Mouse (Mus musculus) erythroblast, adult 5-6 weeks (primary cell): ENCODE measurements around the gene Atxn7l1. TPM values are rescaled to one million over a fixed set of nuclear protein-coding genes. Genes with fewer than 3 reads are reported as not detected.

Source experiments
- ATAC-seq: replicated peaks from 2 replicates; pipeline ENCODE4 v1.8.0; 2016; ENCODE audit warnings: moderate number of reproducible peaks, mild to moderate bottlenecking, moderate TSS enrichment, inconsistent platforms; ENCODE audit not compliant: poor library complexity, low FRiP score, severe bottlenecking
- total RNA-seq, 2 experiments: library from RNA; stranded (forward) in 1 of 2; stranded (reverse) in 1 of 2; fragments of 150-400 nt in 1 of 2; fragments of 200-764, 138-1000 nt in 1 of 2; gene quantifications; 2 replicates each; pipeline versions ENCODE4 v1.2.3 to v1.2.4; 2015 to 2017; ENCODE audit warnings: low replicate concordance in 2 of 2

The Atxn7l1 gene
- 179 and 188 TPM in 2 replicates for total RNA-seq (2015; ENCODE audit: low replicate concordance)
- total RNA-seq (2017; ENCODE audit: low replicate concordance) = 105 and 131 TPM in 2 replicates

DNA sequence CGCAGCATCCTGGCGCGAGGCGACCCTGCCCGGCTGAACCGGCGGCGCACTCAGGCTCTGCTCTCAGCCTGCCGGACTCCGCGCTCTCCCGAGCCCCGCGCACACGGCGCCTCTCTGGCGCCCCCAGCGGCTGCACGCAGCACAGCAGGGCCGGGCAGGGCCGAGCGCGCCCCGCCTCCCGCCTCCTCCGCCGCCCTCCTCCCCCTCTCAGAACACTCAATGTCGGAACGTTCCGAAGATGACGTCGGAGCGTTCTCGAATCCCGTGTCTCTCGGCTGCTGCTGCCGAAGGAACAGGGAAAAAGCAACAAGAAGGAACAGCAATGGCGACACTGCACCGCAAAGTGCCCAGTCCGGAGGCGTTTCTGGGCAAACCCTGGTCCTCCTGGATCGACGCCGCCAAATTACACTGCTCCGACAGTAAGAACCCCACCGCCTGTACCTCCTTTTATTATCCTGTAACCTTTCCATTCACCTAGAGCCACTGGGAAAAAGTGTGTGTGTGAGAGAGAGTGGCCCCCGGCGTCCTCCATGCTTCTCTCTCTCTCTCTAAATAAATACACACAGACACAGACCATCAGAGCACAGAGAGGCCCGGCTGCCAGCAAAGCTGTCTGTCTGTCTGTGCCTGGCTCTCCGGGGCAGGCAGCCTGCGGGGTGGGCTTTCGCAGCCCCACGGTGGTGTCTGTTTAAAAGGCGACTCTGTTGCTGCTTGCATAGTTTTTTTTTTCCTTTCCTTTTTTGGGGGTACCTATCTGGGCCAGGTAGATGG, at the start of gene Atxn7l1:
Atxn7l1 (plus strand) TSS at position 197 of the 771 bp plus-strand sequence.
- peak; percentile 94 for ATAC-seq

DNA sequence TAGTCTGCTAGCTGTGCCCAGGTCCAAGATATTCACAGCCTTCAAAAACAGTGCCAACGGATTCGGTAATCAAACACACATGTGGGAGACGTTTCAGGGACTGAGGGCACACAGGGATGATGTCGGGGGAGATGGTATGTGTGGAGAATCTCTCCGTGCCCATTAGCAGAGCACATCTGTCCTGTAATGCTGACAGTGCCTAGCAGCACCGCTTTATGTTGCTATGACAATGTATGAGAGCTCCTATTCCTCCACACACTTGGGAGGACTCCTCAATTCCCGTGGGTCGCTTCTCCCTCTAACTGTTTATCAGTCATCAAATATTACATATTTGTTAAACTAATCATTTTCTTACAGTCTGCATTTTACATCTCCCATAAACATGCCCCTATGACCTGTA, 45.9 kb upstream of the Atxn7l1 start:
- no peak for ATAC-seq

DNA sequence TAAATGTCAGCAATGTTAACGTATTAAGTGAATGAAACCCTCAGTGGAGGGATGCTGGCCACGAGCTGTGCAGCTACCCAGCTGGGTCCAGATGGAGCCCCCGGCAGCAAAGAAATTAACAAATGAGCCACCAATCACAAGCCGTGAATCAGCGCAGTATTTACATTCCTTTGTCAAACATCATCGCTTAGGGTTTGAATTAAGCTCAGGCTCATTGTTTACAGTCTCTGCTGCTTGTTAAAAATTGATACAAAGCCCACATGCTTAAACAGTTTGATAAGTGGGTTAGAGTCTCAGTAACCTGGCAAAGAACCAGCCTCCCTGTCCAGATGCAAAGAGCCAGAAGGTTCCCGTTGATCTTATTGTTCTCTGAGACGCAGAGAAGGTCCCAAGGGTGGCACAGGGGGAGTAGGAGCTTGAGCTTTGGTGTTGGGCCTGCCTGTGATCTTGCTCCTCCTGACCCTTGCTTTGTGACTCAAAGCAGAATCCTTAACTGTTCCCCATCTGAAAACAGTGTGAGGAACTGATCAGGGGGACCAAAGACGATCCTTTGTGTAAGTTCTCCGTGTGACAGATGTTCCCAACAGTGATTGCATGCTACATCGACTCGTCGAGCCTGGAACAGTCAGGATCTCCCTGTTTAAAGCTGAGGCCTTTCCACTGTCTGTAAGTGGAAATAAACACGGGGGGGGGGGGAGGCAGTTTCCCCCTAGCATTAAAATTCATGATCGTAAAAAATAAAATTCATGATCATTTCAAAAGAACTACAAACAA, 45.0 kb upstream of the Atxn7l1 start:
- no peak for ATAC-seq

DNA sequence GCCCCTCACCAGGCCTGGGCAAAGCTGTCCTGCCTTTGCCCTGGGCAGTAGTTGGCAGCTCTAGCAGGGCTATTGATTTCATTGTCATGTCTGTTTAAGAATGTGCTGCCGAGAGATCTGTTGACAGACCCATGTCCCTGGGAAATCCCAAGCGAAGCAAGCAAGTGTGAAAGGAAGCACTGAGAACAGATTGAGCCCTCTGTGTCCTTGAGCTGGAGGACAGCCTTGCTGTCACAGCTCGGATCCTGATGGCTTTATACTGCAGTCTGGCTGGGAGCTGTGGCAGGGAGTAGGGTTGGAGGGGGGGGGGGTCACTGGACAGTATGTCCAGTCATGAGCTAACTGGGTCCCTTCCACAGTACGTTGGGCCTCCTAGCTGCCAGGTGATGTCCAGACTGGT, 41.8 kb upstream of the Atxn7l1 start:
- ATAC-seq = no peak

DNA sequence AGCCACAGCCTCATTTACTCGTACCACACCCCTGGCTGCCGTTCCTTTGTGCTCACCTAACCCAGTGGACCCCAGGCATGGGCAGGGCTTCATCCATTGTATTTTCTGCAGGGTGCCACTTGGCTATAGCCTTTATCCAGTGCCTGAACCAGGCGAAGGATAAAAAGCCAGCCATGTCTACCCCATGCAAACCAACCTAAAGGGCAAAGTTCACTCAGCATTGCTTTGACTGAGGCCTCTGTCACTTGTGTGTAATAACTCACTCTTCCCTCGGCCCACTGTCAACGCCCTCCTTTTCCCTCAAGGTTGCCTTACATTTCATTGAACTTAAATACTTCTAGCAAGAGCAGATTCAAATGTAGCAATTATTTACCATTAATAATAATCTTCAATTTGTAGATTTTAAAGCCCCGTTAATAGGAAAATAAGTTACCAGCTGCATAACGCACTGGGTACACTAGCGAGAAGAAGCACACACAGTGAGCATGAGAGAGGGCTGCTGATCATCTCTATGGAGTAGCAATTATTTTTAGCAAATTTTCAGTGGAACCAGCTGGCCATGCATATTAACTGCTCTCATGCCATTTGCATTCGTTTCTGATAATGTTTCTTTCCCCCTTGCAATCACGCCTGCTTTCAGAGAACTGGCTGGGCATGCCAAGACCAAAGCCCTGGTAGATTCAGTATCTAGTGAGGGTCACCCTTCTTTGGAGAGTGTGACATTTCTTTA, 40.9 kb upstream of the Atxn7l1 start:
- ATAC-seq = no peak

DNA sequence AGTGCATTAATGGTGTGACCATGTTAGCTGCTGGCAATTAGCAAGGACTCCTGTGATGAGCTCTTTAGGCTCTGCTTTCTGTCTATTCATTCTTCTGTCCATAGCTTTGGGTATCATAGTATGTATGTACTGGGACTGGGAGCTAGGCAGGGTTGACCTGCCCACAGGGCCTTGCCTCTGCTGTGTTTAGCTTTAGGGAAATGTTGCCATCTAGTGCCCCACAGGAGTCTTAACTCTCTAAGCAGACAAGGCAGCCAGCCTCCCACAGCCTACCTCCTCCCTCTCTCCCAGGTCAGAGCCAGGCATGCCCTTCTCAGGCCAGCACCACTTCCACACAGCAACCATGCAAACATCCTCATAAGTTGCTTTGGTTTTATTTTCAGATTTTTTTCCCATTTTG, 38.0 kb upstream of the Atxn7l1 start:
- ATAC-seq = no peak

DNA sequence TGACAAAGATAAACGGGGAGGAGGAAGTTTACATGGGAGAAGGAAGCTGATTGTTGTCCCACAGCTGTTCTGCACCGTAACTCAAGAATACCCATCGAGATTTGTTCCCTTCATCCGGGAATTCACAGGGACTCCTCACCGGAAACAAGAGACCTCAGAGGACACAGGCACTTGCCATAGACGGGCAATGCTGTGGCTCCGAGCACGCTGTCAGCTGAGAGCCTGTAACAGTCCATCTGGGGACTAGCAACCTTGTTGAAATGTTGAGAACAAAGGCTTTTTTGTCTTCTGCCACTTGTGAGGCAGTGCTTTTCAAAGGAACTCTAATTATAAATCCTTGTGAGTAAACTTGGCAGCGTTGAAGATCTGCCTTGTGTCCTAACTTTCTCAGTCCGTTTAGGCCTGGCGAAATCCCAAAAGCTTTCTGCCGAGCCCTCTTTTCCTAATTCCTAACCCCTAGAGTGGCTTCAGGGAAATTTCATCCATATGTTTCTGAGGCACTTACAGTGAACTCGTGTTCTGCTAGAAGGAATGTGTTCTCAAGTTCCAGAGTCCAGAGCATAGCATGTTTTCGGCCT, 36.5 kb upstream of the Atxn7l1 start:
- no peak for ATAC-seq

DNA sequence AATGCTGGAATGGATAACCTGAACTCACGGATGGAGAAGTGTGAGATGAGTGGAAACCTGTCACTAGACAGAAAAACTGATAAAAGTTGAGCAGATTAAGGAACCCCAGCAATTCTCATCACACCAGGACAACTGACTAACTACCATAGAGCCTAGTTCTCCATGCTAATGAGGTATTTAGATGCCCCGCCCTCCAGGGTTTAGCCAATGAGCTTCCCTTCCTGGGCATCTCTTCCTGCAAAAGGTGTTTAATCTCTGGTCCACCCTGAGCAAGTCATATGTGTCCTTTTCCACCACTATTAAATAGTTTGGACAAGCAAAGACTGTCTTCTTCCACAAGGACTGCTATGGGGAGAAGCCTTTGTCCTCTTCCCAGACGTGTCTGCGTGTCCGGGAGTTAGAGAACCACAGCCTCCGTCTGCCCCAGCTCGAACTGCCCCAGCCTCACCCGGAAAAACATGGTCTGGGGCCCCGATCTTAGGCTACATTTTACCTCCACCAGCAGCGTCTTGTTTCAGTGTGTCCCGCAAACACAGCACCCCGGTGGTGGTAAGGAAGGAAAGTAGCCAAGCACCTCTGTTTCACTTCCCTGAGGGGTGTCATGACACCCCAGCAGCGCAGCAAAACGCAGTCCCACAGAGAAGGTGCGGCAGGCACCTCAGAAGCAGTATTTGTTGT, 28.7 kb upstream of the Atxn7l1 start:
- ATAC-seq = no peak

DNA sequence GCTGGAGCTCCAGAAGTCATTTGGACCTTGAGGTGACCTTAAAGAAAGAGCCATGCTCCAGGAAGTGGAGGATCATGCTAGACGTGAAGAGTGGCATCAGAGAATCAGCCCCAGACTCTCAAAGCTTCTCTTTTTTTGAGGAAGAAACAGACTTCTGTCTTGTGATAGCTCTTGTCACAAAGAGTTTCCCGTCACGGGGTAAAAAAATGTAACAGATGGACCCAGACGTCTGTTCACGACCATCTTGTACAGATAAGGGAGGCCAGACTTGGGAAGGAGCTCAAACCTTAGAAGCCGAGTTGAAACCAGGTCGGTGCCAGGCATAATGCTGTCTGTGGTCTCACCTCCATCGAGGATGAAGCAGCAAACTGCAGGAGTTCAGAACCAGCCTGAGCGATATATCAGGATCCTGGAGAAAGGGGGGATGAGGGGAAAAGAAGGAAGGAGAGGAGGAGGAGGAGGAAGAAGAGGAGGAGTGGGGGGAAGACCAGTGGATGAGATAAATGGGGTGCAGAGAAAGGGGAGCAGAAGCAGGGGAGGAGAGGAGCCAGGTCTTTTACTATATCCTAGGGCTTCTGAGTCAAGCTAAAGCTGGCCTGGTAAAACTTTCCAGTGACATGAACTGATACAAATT, 21.8 kb upstream of the Atxn7l1 start:
- no peak for ATAC-seq

DNA sequence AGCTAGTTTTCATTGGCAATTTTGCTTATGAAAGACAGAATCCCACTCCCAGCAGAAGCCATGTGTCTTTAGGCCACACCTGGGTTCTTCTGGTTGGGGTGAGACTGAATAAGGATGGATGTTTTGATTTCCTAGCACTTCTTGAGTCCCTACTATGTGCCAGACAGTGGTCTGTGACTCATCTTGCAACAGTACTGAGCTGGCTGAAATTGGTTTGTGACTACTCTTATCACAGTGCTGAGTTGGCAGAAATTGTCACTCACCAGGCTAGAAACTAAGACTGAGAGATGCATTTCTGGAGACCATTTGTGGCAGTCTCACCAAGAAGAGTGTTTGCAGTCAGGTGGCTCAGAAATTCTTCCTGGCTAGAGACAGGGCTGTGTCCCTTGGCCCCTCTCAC, 21.2 kb upstream of the Atxn7l1 start:
- ATAC-seq = no peak

DNA sequence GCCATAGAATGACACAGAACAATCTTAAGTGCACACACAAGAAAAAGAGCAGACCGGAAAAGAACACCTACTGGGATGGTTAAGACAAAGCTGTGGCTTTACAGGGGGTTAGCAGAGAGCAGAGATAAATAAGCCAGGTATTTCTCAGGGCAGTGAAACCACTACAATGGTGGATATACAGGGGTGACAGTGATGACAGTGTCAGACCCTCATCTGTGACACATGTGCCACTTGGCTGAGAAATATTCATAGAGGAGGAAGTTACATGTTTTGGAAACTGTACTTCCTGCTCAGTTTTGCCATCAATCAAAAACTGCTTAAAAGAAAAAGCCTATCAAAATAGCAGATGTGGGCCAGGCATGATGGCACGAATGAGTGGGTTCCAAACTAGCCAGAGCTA, 19.4 kb upstream of the Atxn7l1 start:
- no peak for ATAC-seq

DNA sequence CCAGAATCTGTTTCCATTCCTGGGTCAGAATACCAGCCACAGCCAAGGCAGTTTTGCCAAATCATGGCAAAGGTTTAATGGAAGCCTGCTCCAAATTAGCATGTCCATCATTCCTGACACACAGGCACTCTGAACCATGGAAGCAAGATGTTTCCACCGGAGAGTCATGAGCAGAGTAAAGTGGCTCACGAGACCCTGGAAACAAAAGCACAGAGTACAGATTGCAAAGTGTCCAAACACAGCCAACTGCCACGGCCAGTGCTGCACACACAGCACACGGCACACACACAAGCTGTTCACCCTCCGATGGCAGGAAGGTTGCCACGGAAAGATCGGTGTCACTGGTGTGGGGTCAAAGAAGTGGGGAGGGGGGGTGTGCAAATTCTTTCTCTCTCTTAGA, 18.8 kb upstream of the Atxn7l1 start:
- ATAC-seq = no peak

DNA sequence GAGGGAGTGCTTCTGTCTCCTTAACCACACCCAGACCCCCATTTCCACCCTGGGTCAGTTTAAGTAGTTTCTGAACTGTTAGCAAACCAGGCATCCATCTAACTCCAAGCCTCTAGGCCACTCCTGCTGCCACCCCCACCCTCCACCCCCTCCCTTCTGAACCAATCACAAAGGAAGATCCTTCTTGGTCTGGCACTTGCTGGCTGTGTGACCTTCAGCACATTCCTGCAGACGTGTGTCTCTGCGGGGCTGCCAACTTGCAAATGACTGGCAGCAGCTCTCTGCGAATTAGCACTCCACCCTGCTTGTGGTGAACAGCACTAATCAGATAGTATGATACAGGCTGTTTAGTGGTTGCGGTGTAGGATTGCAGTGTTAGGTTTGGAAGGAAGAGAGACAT, 18.1 kb upstream of the Atxn7l1 start:
- no peak for ATAC-seq

DNA sequence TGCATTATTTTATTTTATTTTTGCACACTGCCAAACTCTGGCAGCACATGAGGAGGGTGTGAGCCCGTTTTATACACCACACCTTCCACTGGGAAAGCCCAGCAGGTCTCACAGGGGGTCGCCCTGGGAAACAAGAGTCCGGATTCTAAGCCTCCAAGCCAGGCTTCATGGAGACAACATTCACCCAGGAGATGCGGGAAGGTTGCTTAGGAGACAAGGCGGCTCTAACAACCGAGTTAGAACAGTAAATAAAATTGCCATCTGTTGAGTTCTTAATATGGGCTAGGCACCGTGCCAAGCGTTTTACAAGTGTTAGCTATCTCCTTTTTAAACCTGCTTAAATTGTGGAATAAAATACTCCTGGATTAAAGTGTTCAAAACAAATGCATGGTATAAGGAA, 17.1 kb upstream of the Atxn7l1 start:
- no peak for ATAC-seq

DNA sequence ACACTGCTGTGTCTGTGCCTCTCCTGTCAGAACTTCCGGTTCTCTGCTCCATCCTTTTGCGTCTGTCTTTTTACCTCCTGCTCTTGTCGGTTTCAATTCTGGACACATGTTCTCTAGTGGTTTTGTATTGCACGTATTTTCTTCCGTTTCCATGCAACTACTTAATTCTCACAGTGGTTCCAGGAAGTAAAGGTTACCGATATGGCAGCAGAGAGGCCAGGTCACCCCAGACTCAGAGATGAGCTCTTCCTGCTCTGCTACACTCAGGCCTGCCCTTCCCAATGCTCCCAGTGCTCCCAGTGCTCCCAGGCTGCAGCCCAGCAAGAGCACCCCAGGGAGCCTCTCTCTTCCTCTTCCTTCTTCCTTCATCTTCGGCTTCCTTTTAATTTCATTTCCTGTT, 15.7 kb upstream of the Atxn7l1 start:
- no peak for ATAC-seq

DNA sequence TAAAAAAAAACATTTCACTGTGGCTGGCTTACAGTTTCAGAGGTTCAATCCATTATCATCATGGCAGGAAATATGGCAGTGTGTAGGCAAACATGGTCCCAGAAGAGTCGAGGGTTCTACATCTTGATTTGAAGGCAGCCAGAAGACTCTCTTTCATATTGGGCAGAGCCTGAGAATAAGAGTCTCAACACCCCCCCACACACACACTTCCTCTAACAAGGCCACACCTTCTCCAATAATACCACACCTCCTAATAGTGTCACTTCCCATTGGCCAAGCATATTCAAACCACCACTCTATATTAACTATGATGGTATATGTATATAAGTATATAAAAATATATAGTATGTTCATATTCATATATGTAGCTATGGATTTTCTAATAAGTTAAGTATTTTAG, 9.6 kb upstream of the Atxn7l1 start:
- ATAC-seq = no peak

DNA sequence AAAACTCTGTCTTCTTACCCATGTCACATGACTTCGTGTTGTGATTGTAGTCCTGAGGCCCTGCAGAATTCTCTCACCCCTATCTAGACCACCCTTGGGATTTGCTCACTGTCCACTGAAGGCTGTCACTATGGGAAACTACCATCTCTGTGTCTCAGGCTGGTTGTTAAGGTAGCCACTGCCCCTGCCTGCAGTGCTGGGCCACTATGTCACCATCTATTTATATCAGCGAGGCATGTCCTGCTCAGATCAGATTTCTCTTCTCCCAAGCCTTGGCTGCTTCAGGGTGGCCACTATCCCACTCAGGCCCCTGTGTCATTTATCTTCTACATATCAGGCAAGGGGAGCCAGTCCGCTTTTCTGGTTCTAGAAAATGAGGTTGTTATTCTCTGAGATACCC, 8.4 kb upstream of the Atxn7l1 start:
- no peak for ATAC-seq

DNA sequence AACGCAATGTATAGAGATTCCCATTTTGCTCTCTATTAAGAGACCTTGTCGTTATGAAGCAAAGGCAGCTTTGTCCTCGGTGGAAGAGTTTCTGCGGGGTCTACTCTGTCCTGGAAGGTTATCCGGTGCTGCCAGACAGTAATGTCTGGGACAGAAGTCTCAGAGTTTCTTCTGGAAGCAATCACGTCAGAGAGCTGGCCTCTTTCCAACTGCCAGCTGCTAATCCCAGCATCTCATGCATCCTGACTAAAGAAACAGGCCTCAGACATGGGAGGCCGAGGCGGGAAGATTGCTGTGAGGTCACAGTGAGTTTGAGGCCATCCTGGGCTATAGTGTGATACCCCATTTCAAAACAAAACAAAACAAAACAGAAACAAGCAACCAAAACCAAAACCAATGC, 3.0 kb upstream of the Atxn7l1 start:
- no peak for ATAC-seq
